In the genomic region with DNA sequence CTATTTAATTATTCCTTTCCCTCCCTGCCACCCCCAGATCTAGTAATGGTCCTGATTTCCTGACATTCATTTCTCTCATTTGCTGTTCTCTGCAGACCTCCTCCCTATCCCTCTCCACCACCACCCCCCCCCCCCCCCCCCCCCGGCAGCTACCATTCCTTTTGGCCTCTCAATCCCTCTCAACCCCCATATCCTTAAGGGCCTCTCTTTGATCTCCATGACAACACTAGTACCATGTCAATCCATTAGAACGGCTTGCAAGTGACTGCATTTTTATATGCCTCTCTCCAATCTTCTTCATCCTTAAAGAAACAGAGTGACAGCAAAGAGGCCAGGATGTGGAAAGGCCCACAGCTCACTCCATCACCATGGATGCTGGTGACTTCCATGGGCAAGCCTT, we compare ENCODE assay signal across 21 mouse cellular contexts.
DNase-seq lines count a peak whose midpoint lies in the region; ATAC-seq and TF ChIP-seq lines count a peak whose summit lies in the region.
"Had no signal": no experiment of that assay in that cellular context is flagged by ENCODE, and none has a peak within 500 bp of the region (broad histone marks: within the 10 kb centered on the region; RNA-seq: fewer than 3 reads in every experiment).

No protein-coding gene starts in this region.

- no peak overlapping the region for H3K27ac ChIP-seq in hindbrain, embryonic 14.5 days
- H3K27ac ChIP-seq in hindbrain, embryonic 16.5 days (ENCODE audit: low read depth, low read length) = no peak overlapping the region
- H3K27ac ChIP-seq in midbrain, embryonic 13.5 days = peak overlapping the region; percentile 63; the same call in 1 of the 2 replicates
- H3K27ac ChIP-seq: embryonic facial prominence, embryonic 15.5 days; forebrain, embryonic 10.5 days; heart, adult 2 months; heart, embryonic 15.5 days; hindbrain, embryonic 15.5 days had no signal

- TF ChIP-seq CTCF in brain, embryonic 14.5 days (IDR thresholded peaks at IDR 0.05; ENCODE audit: borderline replicate concordance, extremely low read depth, insufficient read depth, insufficient read length) = no peak

- intact Hi-C loops in gastrocnemius, postnatal 14 days (cut with DNase I; ENCODE audit: low total_unique reads) = no loop called here

- H3K9me3 ChIP-seq in hindbrain, embryonic 14.5 days (ENCODE audit: control insufficient read depth, low read length) = no peaks in the 10 kb centered on the region
- H3K9me3 ChIP-seq in hindbrain, embryonic 16.5 days (ENCODE audit: control insufficient read depth, low read length) = no peaks in the 10 kb centered on the region
- H3K9me3 ChIP-seq in midbrain, embryonic 13.5 days = no peaks in the 10 kb centered on the region
- H3K9me3 ChIP-seq: embryonic facial prominence, embryonic 15.5 days; forebrain, embryonic 10.5 days; heart, embryonic 15.5 days; hindbrain, embryonic 15.5 days had no signal

- H3K4me3 ChIP-seq in hindbrain, embryonic 14.5 days (replicated peaks; ENCODE audit: low read length) = no peak overlapping the region
- no peak overlapping the region for H3K4me3 ChIP-seq in hindbrain, embryonic 16.5 days (ENCODE audit: low read length)
- no peak overlapping the region for H3K4me3 ChIP-seq in midbrain, embryonic 13.5 days (replicated peaks)
- H3K4me3 ChIP-seq: embryonic facial prominence, embryonic 15.5 days; erythroblast, embryonic 14.5 days; forebrain, embryonic 10.5 days; heart, adult 2 months; heart, embryonic 15.5 days; hindbrain, embryonic 15.5 days had no signal

- TF ChIP-seq POLR2A in brain, embryonic 14.5 days (IDR thresholded peaks at IDR 0.05; ENCODE audit: borderline replicate concordance, extremely low read depth, insufficient read depth, insufficient read length, poor library complexity, severe bottlenecking) = no peak

- no peaks in the 10 kb centered on the region for H3K36me3 ChIP-seq in hindbrain, embryonic 14.5 days (replicated peaks; ENCODE audit: control insufficient read depth, insufficient read depth)
- no peaks in the 10 kb centered on the region for H3K36me3 ChIP-seq in hindbrain, embryonic 16.5 days (ENCODE audit: control insufficient read depth, insufficient read depth, low read length)
- H3K36me3 ChIP-seq in midbrain, embryonic 13.5 days = no peaks in the 10 kb centered on the region
- H3K36me3 ChIP-seq: embryonic facial prominence, embryonic 15.5 days; forebrain, embryonic 10.5 days; heart, embryonic 15.5 days; hindbrain, embryonic 15.5 days had no signal

- H3K9ac ChIP-seq in hindbrain, embryonic 14.5 days = no peak overlapping the region
- no peak overlapping the region for H3K9ac ChIP-seq in hindbrain, embryonic 16.5 days (ENCODE audit: low read depth, low read length)
- no peak overlapping the region for H3K9ac ChIP-seq in midbrain, embryonic 13.5 days (replicated peaks)
- H3K9ac ChIP-seq: embryonic facial prominence, embryonic 15.5 days; heart, embryonic 15.5 days; hindbrain, embryonic 15.5 days had no signal

- ATAC-seq in hindbrain, embryonic 14.5 days (ENCODE audit: low FRiP score) = 0 out of 2 replicates have a peak, but pooled peaks have one; percentile 21
- ATAC-seq in hindbrain, embryonic 16.5 days = no peak
- peak; percentile 63 for ATAC-seq in midbrain, embryonic 13.5 days
- ATAC-seq: forebrain, embryonic 14.5 days; inflammation-experienced regulatory T-cells, adult 6 months; intestine, postnatal 0 days had no signal

- no peak overlapping the region for H3K4me2 ChIP-seq in hindbrain, embryonic 14.5 days (replicated peaks)
- no peak overlapping the region for H3K4me2 ChIP-seq in hindbrain, embryonic 16.5 days (ENCODE audit: low read length)
- no peak overlapping the region for H3K4me2 ChIP-seq in midbrain, embryonic 13.5 days (replicated peaks)
- H3K4me2 ChIP-seq: embryonic facial prominence, embryonic 15.5 days; heart, embryonic 11.5 days; heart, embryonic 15.5 days; hindbrain, embryonic 15.5 days had no signal

- H3K4me1 ChIP-seq in hindbrain, embryonic 14.5 days (replicated peaks; ENCODE audit: control insufficient read depth, insufficient read depth, low read length) = no peaks in the 10 kb centered on the region
- no peaks in the 10 kb centered on the region; the same call in 1 of the 2 replicates for H3K4me1 ChIP-seq in hindbrain, embryonic 16.5 days (ENCODE audit: control insufficient read depth, insufficient read depth, low read depth, low read length)
- peaks cover 27% of the 10 kb centered on the region for H3K4me1 ChIP-seq in midbrain, embryonic 13.5 days (replicated peaks)
- H3K4me1 ChIP-seq: embryonic facial prominence, embryonic 15.5 days; heart, embryonic 15.5 days; hindbrain, embryonic 15.5 days had no signal

- 5% methylated on average over 1 of the region's 2 CpGs for WGBS in hindbrain, embryonic 14.5 days
- 6% methylated on average over 1 of the region's 2 CpGs for WGBS in hindbrain, embryonic 16.5 days
- WGBS in midbrain, embryonic 13.5 days = 0% methylated on average over 2 of the region's 2 CpGs

- no peaks in the 10 kb centered on the region for H3K27me3 ChIP-seq in hindbrain, embryonic 14.5 days (ENCODE audit: control insufficient read depth, insufficient read depth, low read length)
- no peaks in the 10 kb centered on the region for H3K27me3 ChIP-seq in hindbrain, embryonic 16.5 days (replicated peaks; ENCODE audit: control insufficient read depth, insufficient read depth, low read length)
- H3K27me3 ChIP-seq in midbrain, embryonic 13.5 days = no peaks in the 10 kb centered on the region
- H3K27me3 ChIP-seq: embryonic facial prominence, embryonic 15.5 days; heart, embryonic 15.5 days; hindbrain, embryonic 15.5 days had no signal

- DNase-seq in embryo, embryonic 10.5 days (ENCODE audit: low spot score) = peak; percentile 22
- no peak for DNase-seq in embryo, embryonic 11 days
- DNase-seq in hindbrain, embryonic 14.5 days (ENCODE audit: low spot score) = no peak
- peak; percentile 56 for DNase-seq in brain, embryonic 14.5 days (ENCODE audit: low read depth)
- no peak for DNase-seq in gastrocnemius, postnatal 14 days
- no peak for DNase-seq in cerebellum, postnatal 36 days
- DNase-seq: adrenal gland, postnatal 14 days; cerebellum, adult 18-20 months; cerebellum, postnatal 10 days; heart, adult 2 months had no signal

Comparison
In these comparisons a context has a peak if more than half of its experiments do, and no peak if none do; other contexts are left out.
1. DNase-seq: peak in embryo, embryonic 10.5 days (single experiment) and brain, embryonic 14.5 days (single experiment); none in embryo, embryonic 11 days (single experiment), hindbrain, embryonic 14.5 days (single experiment), gastrocnemius, postnatal 14 days (single experiment) and cerebellum, postnatal 36 days (0 of 2).